Mouse (Mus musculus) hindbrain, postnatal 0 days (tissue): Measurements from ENCODE around the gene Serp2. TPM values are rescaled to one million over a fixed set of nuclear protein-coding genes. Genes with fewer than 3 reads are reported as not detected.

ENCODE experiments used
- ATAC-seq: fragments of 200-750 bp; cut with Nextera tagmentation; 2 replicates; pipeline ENCODE4 v1.8.0; 2017; ENCODE audit warnings: mild to moderate bottlenecking, moderate TSS enrichment, moderate library complexity
- DNase-seq: peaks from one replicate; pipeline ENCODE4 v3.0.0-alpha.2; 2015; ENCODE audit warnings: low spot score
- H3K27ac ChIP-seq: fragments of 300-500 bp; sonication (generic); 2 replicates; pipeline ENCODE4 v1.5.1; 2014; ENCODE audit warnings: mild to moderate bottlenecking
- H3K27me3 ChIP-seq: fragments of 300-500 bp; sonication (generic); 2 replicates; pipeline ENCODE4 v1.6.1; 2014; ENCODE audit warnings: low read length, mixed read lengths; ENCODE audit not compliant: insufficient read depth
- H3K36me3 ChIP-seq: fragments of 300-500 bp; sonication (generic); 2 replicates; pipeline ENCODE4 v1.6.1; 2014; ENCODE audit warnings: low read length, mixed read lengths; ENCODE audit not compliant: insufficient read depth
- H3K4me1 ChIP-seq: fragments of 300-500 bp; sonication (generic); 2 replicates; pipeline ENCODE4 v1.6.1; 2014; ENCODE audit warnings: antibody characterized with exemption, low read length, mixed read lengths; ENCODE audit not compliant: insufficient read depth
- H3K4me2 ChIP-seq: fragments of 300-500 bp; sonication (generic); 2 replicates; pipeline ENCODE4 v1.6.1; 2014; ENCODE audit warnings: low read depth, mild to moderate bottlenecking, low read length, moderate library complexity, mixed read lengths
- H3K4me3 ChIP-seq: fragments of 300-500 bp; sonication (generic); 2 replicates; pipeline ENCODE4 v1.5.1; 2014; ENCODE audit warnings: low read length
- H3K9ac ChIP-seq: fragments of 300-500 bp; sonication (generic); replicated peaks from 2 replicates; pipeline ENCODE4 v1.6.1; 2014; ENCODE audit warnings: mild to moderate bottlenecking, low read length, moderate library complexity, mixed read lengths
- H3K9me3 ChIP-seq: fragments of 300-500 bp; sonication (generic); 2 replicates; pipeline ENCODE4 v1.6.1; 2016; ENCODE audit warnings: low read length, mixed read lengths
- CTCF ChIP-seq: IDR thresholded peaks from 2 replicates; pipeline ENCODE4 v1.5.1; 2016; ENCODE audit warnings: antibody characterized with exemption, control low read depth, low read depth
- WGBS: fragments of 180-500 bp; shearing (Covaris S2); extraction: QIAGEN DNeasy Blood & Tissue Kit; methylation state at CpG from one replicate; pipeline ENCODE4 v1.1.7; 2014; 5-methylcytosine and 5-hydroxymethylcytosine counted together
- polyA plus RNA-seq: library from polyadenylated mRNA; unstranded; fragments of >200 nt; fragmentation: Nextera tagmentation; extraction: Ambion mirVana; gene quantifications from 2 replicates; pipeline ENCODE4 v1.2.1, GENCODE M21; 2015
- total RNA-seq: library from RNA; depleted of rRNA; stranded (reverse); fragments of >200 nt; gene quantifications from 2 replicates; pipeline ENCODE4 v1.2.3, GENCODE M21; 2014

Gene Serp2
- total and polyA plus RNA-seq, 2 experiments from 2014 or later: 187 to 243 TPM

- DNase-seq (no peak), ATAC-seq (no peak)
- Histone ChIP-seq H3K4me1 (no peaks in the 10 kb centered on the region), H3K36me3 (no peaks in the 10 kb centered on the region), H3K4me3 (no peak overlapping the region), H3K4me2 (no peak overlapping the region), H3K9me3 (no peaks in the 10 kb centered on the region), H3K27me3 (no peaks in the 10 kb centered on the region), H3K27ac (no peak overlapping the region), H3K9ac (no peak overlapping the region)
- TF ChIP-seq CTCF: no peak
- 89% methylated on average over 6 of the region's 6 CpGs for WGBS
Measured at GRCm38 (mm10) chr14:76592090-76592489, 35.4 kb upstream of the Serp2 start.

GRCm38 (mm10) chr14:76590134-76590533 is 33.4 kb upstream of the Serp2 start:
- DNase-seq: no peak
- H3K9me3 ChIP-seq: no peaks in the 10 kb centered on the region
- no peaks in the 10 kb centered on the region for H3K27me3 ChIP-seq
- ATAC-seq: no peak
- H3K27ac ChIP-seq: no peak overlapping the region
- no peak overlapping the region for H3K4me3 ChIP-seq
- H3K4me1 ChIP-seq: no peaks in the 10 kb centered on the region
- H3K4me2 ChIP-seq: no peak overlapping the region
- TF ChIP-seq CTCF: no peak
- WGBS: 72% methylated on average over 7 of the region's 7 CpGs
- H3K36me3 ChIP-seq: no peaks in the 10 kb centered on the region
- H3K9ac ChIP-seq: no peak overlapping the region

GRCm38 (mm10) chr14:76589671-76590070 is 33.0 kb upstream of the Serp2 start:
- Histone ChIP-seq H3K4me3 (no peak overlapping the region), H3K4me1 (no peaks in the 10 kb centered on the region), H3K27ac (no peak overlapping the region), H3K4me2 (no peak overlapping the region), H3K9me3 (no peaks in the 10 kb centered on the region), H3K27me3 (no peaks in the 10 kb centered on the region), H3K9ac (no peak overlapping the region), H3K36me3 (no peaks in the 10 kb centered on the region)
- ATAC-seq (no peak), DNase-seq (no peak)
- WGBS: 64% methylated on average over 1 of the region's 1 CpGs
- TF ChIP-seq CTCF: no peak

- WGBS: 47% methylated on average over 13 of the region's 13 CpGs
Measured at GRCm38 (mm10) chr14:76585831-76586405, 29.2 kb upstream of the Serp2 start.

GRCm38 (mm10) chr14:76583985-76584384 is 27.3 kb upstream of the Serp2 start:
- Histone ChIP-seq H3K4me2 (no peak overlapping the region), H3K4me1 (no peaks in the 10 kb centered on the region), H3K27me3 (no peaks in the 10 kb centered on the region), H3K36me3 (no peaks in the 10 kb centered on the region), H3K4me3 (no peak overlapping the region), H3K9ac (no peak overlapping the region), H3K9me3 (no peaks in the 10 kb centered on the region), H3K27ac (no peak overlapping the region)
- TF ChIP-seq CTCF: no peak
- no peak for DNase-seq
- WGBS: 88% methylated on average over 7 of the region's 7 CpGs
- no peak for ATAC-seq

More at GRCm38 (mm10) chr14:76585831-76586405, 29.2 kb upstream of the Serp2 start:
- Histone ChIP-seq H3K4me2 (no peak overlapping the region), H3K4me1 (no peaks in the 10 kb centered on the region), H3K27me3 (no peaks in the 10 kb centered on the region), H3K27ac (no peak overlapping the region), H3K9me3 (no peaks in the 10 kb centered on the region), H3K36me3 (no peaks in the 10 kb centered on the region), H3K9ac (no peak overlapping the region), H3K4me3 (no peak overlapping the region)
- DNase-seq (no peak), ATAC-seq (no peak)
- no peak for TF ChIP-seq CTCF

- Histone ChIP-seq H3K9ac (no peak overlapping the region), H3K36me3 (no peaks in the 10 kb centered on the region), H3K4me1 (no peaks in the 10 kb centered on the region), H3K27me3 (no peaks in the 10 kb centered on the region), H3K4me2 (no peak overlapping the region), H3K4me3 (no peak overlapping the region), H3K9me3 (no peaks in the 10 kb centered on the region), H3K27ac (no peak overlapping the region)
- WGBS: 83% methylated on average over 6 of the region's 6 CpGs
- no peak for DNase-seq
- no peak for TF ChIP-seq CTCF
- no peak for ATAC-seq
Measured at GRCm38 (mm10) chr14:76581974-76582922, 25.6 kb upstream of the Serp2 start.

- Histone ChIP-seq H3K36me3 (no peaks in the 10 kb centered on the region), H3K27ac (no peak overlapping the region), H3K4me1 (no peaks in the 10 kb centered on the region), H3K27me3 (no peaks in the 10 kb centered on the region), H3K9me3 (no peaks in the 10 kb centered on the region), H3K9ac (no peak overlapping the region), H3K4me3 (no peak overlapping the region), H3K4me2 (no peak overlapping the region)
- no peak for DNase-seq
- no peak for ATAC-seq
- WGBS: 76% methylated on average over 2 of the region's 2 CpGs
- no peak for TF ChIP-seq CTCF
Measured at GRCm38 (mm10) chr14:76579660-76580061, 23.0 kb upstream of the Serp2 start.
